Mouse (Mus musculus): Measurements from ENCODE around the gene Ciapin1. TPM values are rescaled to one million over a fixed set of nuclear protein-coding genes. Genes with fewer than 3 reads are reported as not detected.

Ciapin1 gene
- polyA plus RNA-seq, 1 experiment, result 115 TPM

GRCm38 (mm10) chr8:94785247-94785985, 52.7 kb downstream of the Ciapin1 start:
- Histone ChIP-seq H3K79me2 (ENCODE audit: control insufficient read depth, insufficient read depth) (no peaks in the 10 kb centered on the region), H3K4me3 (ENCODE audit: insufficient read depth, poor library complexity, severe bottlenecking) (no peak overlapping the region), H3K36me3 (ENCODE audit: control insufficient read depth, insufficient read depth) (no peaks in the 10 kb centered on the region), H3ac (ENCODE audit: control insufficient read depth, insufficient read length, low read depth) (no peak overlapping the region), H3K79me3 (ENCODE audit: low read depth) (no peaks in the 10 kb centered on the region), H3K27me3 (ENCODE audit: control insufficient read depth, insufficient read depth, insufficient read length) (no peaks in the 10 kb centered on the region)
- no peak for TF ChIP-seq MAX (IDR thresholded peaks at IDR 0.05)
- TF ChIP-seq CTCF (IDR thresholded peaks at IDR 0.05; ENCODE audit: control insufficient read depth, insufficient read depth, insufficient read length), result peak; percentile 28

GRCm38 (mm10) chr8:94783890-94784289, 54.3 kb downstream of the Ciapin1 start:
- Histone ChIP-seq H3K27me3 (ENCODE audit: control insufficient read depth, insufficient read depth, insufficient read length) (no peaks in the 10 kb centered on the region), H3K36me3 (ENCODE audit: control insufficient read depth, insufficient read depth) (peaks cover 9% of the 10 kb centered on the region), H3ac (ENCODE audit: control insufficient read depth, insufficient read length, low read depth) (no peak overlapping the region), H3K4me3 (ENCODE audit: insufficient read depth, poor library complexity, severe bottlenecking) (no peak overlapping the region), H3K79me3 (ENCODE audit: low read depth) (no peaks in the 10 kb centered on the region), H3K79me2 (ENCODE audit: control insufficient read depth, insufficient read depth) (no peaks in the 10 kb centered on the region)
- TF ChIP-seq USF1 (IDR thresholded peaks at IDR 0.05; ENCODE audit: low read depth), result no peak
- no peak for TF ChIP-seq MAX (IDR thresholded peaks at IDR 0.05)
- TF ChIP-seq FOSL1 (IDR thresholded peaks at IDR 0.05; ENCODE audit: insufficient read depth, low read length, poor library complexity, severe bottlenecking), result no peak
- no peak for TF ChIP-seq MYOG (IDR thresholded peaks at IDR 0.05; ENCODE audit: control insufficient read depth, extremely low read depth, insufficient read length)
- no peak for TF ChIP-seq CTCF (IDR thresholded peaks at IDR 0.05; ENCODE audit: control insufficient read depth, insufficient read depth, insufficient read length)
- TF ChIP-seq CEBPB (IDR thresholded peaks at IDR 0.05; ENCODE audit: low read depth), result no peak
- no peak for TF ChIP-seq MYOD1 (IDR thresholded peaks at IDR 0.05; ENCODE audit: control insufficient read depth, insufficient read length, low read depth)

GRCm38 (mm10) chr8:94781838-94782235, 56.3 kb downstream of the Ciapin1 start:
- H3K27me3 ChIP-seq (ENCODE audit: control insufficient read depth, insufficient read depth, insufficient read length), result no peaks in the 10 kb centered on the region
- no peak for TF ChIP-seq CEBPB (IDR thresholded peaks at IDR 0.05; ENCODE audit: low read depth)
- no peak for TF ChIP-seq MYOD1 (IDR thresholded peaks at IDR 0.05; ENCODE audit: control insufficient read depth, insufficient read length, low read depth)
- no peak for TF ChIP-seq CTCF (IDR thresholded peaks at IDR 0.05; ENCODE audit: control insufficient read depth, insufficient read depth, insufficient read length)
- no peak for TF ChIP-seq MYOG (IDR thresholded peaks at IDR 0.05; ENCODE audit: control insufficient read depth, extremely low read depth, insufficient read length)
- TF ChIP-seq FOSL1 (IDR thresholded peaks at IDR 0.05; ENCODE audit: insufficient read depth, low read length, poor library complexity, severe bottlenecking), result no peak
- no peak for TF ChIP-seq MAX (IDR thresholded peaks at IDR 0.05)
- TF ChIP-seq USF1 (IDR thresholded peaks at IDR 0.05; ENCODE audit: low read depth), result no peak
- H3K79me2 ChIP-seq (ENCODE audit: control insufficient read depth, insufficient read depth), result peaks cover 6% of the 10 kb centered on the region
- no peak overlapping the region for H3ac ChIP-seq (ENCODE audit: control insufficient read depth, insufficient read length, low read depth)
- H3K36me3 ChIP-seq (ENCODE audit: control insufficient read depth, insufficient read depth), result peaks cover 9% of the 10 kb centered on the region
- H3K79me3 ChIP-seq (ENCODE audit: low read depth), result peaks cover 2% of the 10 kb centered on the region
- H3K4me3 ChIP-seq (ENCODE audit: insufficient read depth, poor library complexity, severe bottlenecking), result no peak overlapping the region

GRCm38 (mm10) chr8:94781155-94781837, 56.9 kb downstream of the Ciapin1 start:
- Histone ChIP-seq H3ac (ENCODE audit: control insufficient read depth, insufficient read length, low read depth) (no peak overlapping the region), H3K79me2 (ENCODE audit: control insufficient read depth, insufficient read depth) (peaks cover 7% of the 10 kb centered on the region), H3K4me3 (ENCODE audit: insufficient read depth, poor library complexity, severe bottlenecking) (no peak overlapping the region), H3K79me3 (ENCODE audit: low read depth) (peaks cover 2% of the 10 kb centered on the region), H3K27me3 (ENCODE audit: control insufficient read depth, insufficient read depth, insufficient read length) (no peaks in the 10 kb centered on the region), H3K36me3 (ENCODE audit: control insufficient read depth, insufficient read depth) (peaks cover 9% of the 10 kb centered on the region)
- TF ChIP-seq MYOG (IDR thresholded peaks at IDR 0.05; ENCODE audit: control insufficient read depth, extremely low read depth, insufficient read length) (no peak), CEBPB (IDR thresholded peaks at IDR 0.05; ENCODE audit: low read depth) (no peak), MYOD1 (IDR thresholded peaks at IDR 0.05; ENCODE audit: control insufficient read depth, insufficient read length, low read depth) (no peak), CTCF (IDR thresholded peaks at IDR 0.05; ENCODE audit: control insufficient read depth, insufficient read depth, insufficient read length) (no peak), FOSL1 (IDR thresholded peaks at IDR 0.05; ENCODE audit: insufficient read depth, low read length, poor library complexity, severe bottlenecking) (no peak), MAX (IDR thresholded peaks at IDR 0.05) (no peak), USF1 (IDR thresholded peaks at IDR 0.05; ENCODE audit: low read depth) (no peak)

- Histone ChIP-seq H3K27me3 (ENCODE audit: control insufficient read depth, insufficient read depth, insufficient read length) (no peaks in the 10 kb centered on the region), H3K36me3 (ENCODE audit: control insufficient read depth, insufficient read depth) (peaks cover 9% of the 10 kb centered on the region), H3K79me3 (ENCODE audit: low read depth) (peaks cover 2% of the 10 kb centered on the region), H3ac (ENCODE audit: control insufficient read depth, insufficient read length, low read depth) (no peak overlapping the region), H3K4me3 (ENCODE audit: insufficient read depth, poor library complexity, severe bottlenecking) (no peak overlapping the region), H3K79me2 (ENCODE audit: control insufficient read depth, insufficient read depth) (peaks cover 7% of the 10 kb centered on the region)
- TF ChIP-seq MAX (IDR thresholded peaks at IDR 0.05), result no peak
- no peak for TF ChIP-seq FOSL1 (IDR thresholded peaks at IDR 0.05; ENCODE audit: insufficient read depth, low read length, poor library complexity, severe bottlenecking)
- no peak for TF ChIP-seq MYOG (IDR thresholded peaks at IDR 0.05; ENCODE audit: control insufficient read depth, extremely low read depth, insufficient read length)
- no peak for TF ChIP-seq CTCF (IDR thresholded peaks at IDR 0.05; ENCODE audit: control insufficient read depth, insufficient read depth, insufficient read length)
- no peak for TF ChIP-seq CEBPB (IDR thresholded peaks at IDR 0.05; ENCODE audit: low read depth)
- TF ChIP-seq USF1 (IDR thresholded peaks at IDR 0.05; ENCODE audit: low read depth), result no peak
- TF ChIP-seq MYOD1 (IDR thresholded peaks at IDR 0.05; ENCODE audit: control insufficient read depth, insufficient read length, low read depth), result no peak
Measured at GRCm38 (mm10) chr8:94780491-94781154, 57.5 kb downstream of the Ciapin1 start.
